ENCODE assay signal across 8 mouse cellular contexts in the genomic region with DNA sequence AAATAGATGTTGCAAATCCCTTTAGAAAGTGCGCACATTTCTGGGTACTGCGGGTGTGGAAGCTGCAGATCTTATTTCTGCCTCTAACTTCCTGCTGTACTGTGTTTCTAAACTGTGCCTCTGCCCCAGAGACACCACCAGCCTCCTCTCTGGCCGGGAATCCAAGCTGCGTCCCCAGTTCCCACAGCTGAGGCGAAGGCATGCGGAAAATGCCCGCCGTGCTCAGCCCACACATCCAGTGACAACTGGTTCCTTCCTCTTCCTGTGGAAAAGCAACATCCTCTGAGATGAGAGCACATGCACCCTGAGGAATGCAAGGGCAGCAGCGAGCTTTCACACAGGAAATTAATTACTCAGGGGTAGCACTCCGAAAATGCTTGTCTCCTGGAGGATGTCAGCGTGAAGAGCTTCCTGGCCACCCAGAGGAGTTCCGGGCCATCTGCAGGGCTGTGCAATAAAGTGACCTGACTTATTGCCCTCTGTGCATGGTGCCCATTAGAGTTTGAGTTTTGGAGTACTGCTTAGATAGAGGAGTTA. TPM values are rescaled to one million over a fixed set of nuclear protein-coding genes. Genes with fewer than 3 reads are reported as not detected.
DNase-seq lines count a peak whose midpoint lies in the region; ATAC-seq and TF ChIP-seq lines count a peak whose summit lies in the region.

No protein-coding gene starts in this region.

- H3K4me2 ChIP-seq in forebrain, postnatal 0 days (ENCODE audit: low read depth), result no peak overlapping the region
- H3K4me2 ChIP-seq in stomach, embryonic 15.5 days, result no peak overlapping the region

- peak; percentile 47 for DNase-seq in adrenal gland, adult 8-10 months
- no peak for DNase-seq in forebrain, postnatal 0 days
- peak; percentile 70 for DNase-seq in heart, postnatal 4 days
- DNase-seq in kidney, postnatal 4 days, result peak; percentile 76 to 86
- DNase-seq in cerebellum, adult 9-10 months, result no peak

- no peaks in the 10 kb centered on the region for H3K4me1 ChIP-seq in forebrain, postnatal 0 days (ENCODE audit: insufficient read depth)
- H3K4me1 ChIP-seq in stomach, embryonic 15.5 days, result peaks cover 12% of the 10 kb centered on the region

- no peaks in the 10 kb centered on the region for H3K36me3 ChIP-seq in forebrain, postnatal 0 days (ENCODE audit: insufficient read depth)
- no peaks in the 10 kb centered on the region for H3K36me3 ChIP-seq in stomach, embryonic 15.5 days

- no peak overlapping the region for H3K9ac ChIP-seq in forebrain, postnatal 0 days
- H3K9ac ChIP-seq in stomach, embryonic 15.5 days, result no peak overlapping the region

- no peak for TF ChIP-seq CTCF in forebrain, postnatal 0 days (IDR thresholded peaks at IDR 0.05; ENCODE audit: low read depth)

- H3K4me3 ChIP-seq in forebrain, postnatal 0 days (ENCODE audit: low read depth, low read length), result no peak overlapping the region
- H3K4me3 ChIP-seq in stomach, embryonic 15.5 days (replicated peaks), result no peak overlapping the region

- no peaks in the 10 kb centered on the region for H3K27me3 ChIP-seq in forebrain, postnatal 0 days (ENCODE audit: insufficient read depth, low read length)
- no peaks in the 10 kb centered on the region for H3K27me3 ChIP-seq in stomach, embryonic 15.5 days (replicated peaks)

- H3K27ac ChIP-seq in forebrain, postnatal 0 days (ENCODE audit: low read depth, low read length), result no peak overlapping the region
- peak overlapping the region; percentile 74 for H3K27ac ChIP-seq in stomach, embryonic 15.5 days

- peak; percentile 63 for ATAC-seq in CD4-positive, CD25-positive, alpha-beta regulatory T cell, adult 4 months
- peak; percentile 40; the same call in 1 of the 2 replicates for ATAC-seq in forebrain, postnatal 0 days
- peak; percentile 62 for ATAC-seq in megakaryocyte, adult 5-6 weeks (ENCODE audit: poor library complexity, severe bottlenecking)
- ATAC-seq in stomach, embryonic 15.5 days (ENCODE audit: insufficient read depth, low FRiP score, low read depth), result peak; percentile 65; the same call in 1 of the 2 replicates

- 47% methylated on average over 12 of the region's 12 CpGs for WGBS in forebrain, postnatal 0 days
- 17% methylated on average over 12 of the region's 12 CpGs for WGBS in stomach, embryonic 15.5 days

- H3K9me3 ChIP-seq in forebrain, postnatal 0 days (ENCODE audit: low read length), result no peaks in the 10 kb centered on the region
- H3K9me3 ChIP-seq in stomach, embryonic 15.5 days, result no peaks in the 10 kb centered on the region

RNA-seq across cellular contexts. Expression of a gene that starts 45.9 kb away (rescaled TPM):
- polyA plus RNA-seq in CD4-positive, CD25-positive, alpha-beta regulatory T cell, adult 4 months (2017; shearing (Covaris generic)), result under 1 TPM in 1 of 2 experiments, not detected in 1; 0.47 TPM
- total RNA-seq in adrenal gland, adult 8-10 months (2022), result not detected
- not detected in 2 replicates for total RNA-seq in forebrain, postnatal 0 days (2014; rRNA removed)
- polyA plus RNA-seq in forebrain, postnatal 0 days (2015; fragmentation: Nextera tagmentation; extraction: Ambion mirVana), result not detected in 2 replicates
- total RNA-seq in heart, postnatal 4 days (2021), result not detected
- not detected in 2 replicates for total RNA-seq in megakaryocyte, adult 5-6 weeks (2015)
- total RNA-seq in megakaryocyte, adult 5-6 weeks (2017), result not detected in 2 replicates
- not detected in 2 replicates for polyA plus RNA-seq in stomach, embryonic 15.5 days (2015; fragmentation: Nextera tagmentation; extraction: Ambion mirVana)

Comparison
In these comparisons a context has a peak if more than half of its experiments do, and no peak if none do; other contexts are left out.
1. DNase-seq: peak in adrenal gland, adult 8-10 months (single experiment), heart, postnatal 4 days (single experiment) and kidney, postnatal 4 days (2 of 2); none in forebrain, postnatal 0 days (single experiment) and cerebellum, adult 9-10 months (single experiment).
2. Peak in every context shown above with its lines, with median percentiles within 50 percentile points of each other: ATAC-seq.